Mouse (Mus musculus): ENCODE measurements around the gene Ppp6r1. TPM values are rescaled to one million over a fixed set of nuclear protein-coding genes. Genes with fewer than 3 reads are reported as not detected.

The Ppp6r1 gene
- 124 and 125 TPM in 2 replicates for polyA plus RNA-seq (2012; rRNA removed)

GRCm38 (mm10) chr7:4658912-4659551 is at the start of gene Ppp6r1:
Gene Ppp6r1, minus strand, starts transcription at chr7:4659019.

GRCm38 (mm10) chr7:4690387-4690786 is 31.6 kb upstream of the Ppp6r1 start, which contains the start of gene Brsk1:
Gene Brsk1, plus strand, starts transcription at chr7:4690604.

GRCm38 (mm10) chr7:4684632-4685417 is 26.0 kb upstream of the Ppp6r1 start, which contains the start of gene Hspbp1:
Gene Hspbp1, minus strand, starts transcription at chr7:4685068.

GRCm38 (mm10) chr7:4631031-4631430 is 27.8 kb downstream of the Ppp6r1 start, which contains the start of gene Tmem86b:
Gene Tmem86b, minus strand, starts transcription at chr7:4631422.

GRCm38 (mm10) chr7:4603873-4604272 is 54.9 kb downstream of the Ppp6r1 start, which contains the start of gene Ptprh:
Gene Ptprh, minus strand, starts transcription at chr7:4604041.

Other genes starting within 250 kb of the Ppp6r1 start
- 18.7 and 19.6 TPM in 2 replicates for gene Rdh13, start 213.4 kb downstream of the Ppp6r1 start, polyA plus RNA-seq (2012; rRNA removed)
- 8.2 and 11.3 TPM in 2 replicates for gene Eps8l1, start 198.3 kb downstream of the Ppp6r1 start, polyA plus RNA-seq (2012; rRNA removed)
- 96.9 and 134 TPM in 2 replicates for gene Ppp1r12c, start 157.3 kb downstream of the Ppp6r1 start, polyA plus RNA-seq (2012; rRNA removed)
- gene Tnnt1, start 142.6 kb downstream of the Ppp6r1 start, polyA plus RNA-seq (2012; rRNA removed) = 1.5 and 2.1 TPM in 2 replicates
- 215 and 244 TPM in 2 replicates for gene Tnni3, start 134.8 kb downstream of the Ppp6r1 start, polyA plus RNA-seq (2012; rRNA removed)
- gene Dnaaf3, start 126.6 kb downstream of the Ppp6r1 start, polyA plus RNA-seq (2012; rRNA removed) = 13.4 and 14.9 TPM in 2 replicates
- 6.4 and 7.0 TPM in 2 replicates for gene Syt5, start 111.5 kb downstream of the Ppp6r1 start, polyA plus RNA-seq (2012; rRNA removed)
- 0.18 and 0.23 TPM in 2 replicates for gene Ptprh, start 55.0 kb downstream of the Ppp6r1 start, polyA plus RNA-seq (2012; rRNA removed)
- 14.0 and 15.4 TPM in 2 replicates for gene Tmem86b, start 27.6 kb downstream of the Ppp6r1 start, polyA plus RNA-seq (2012; rRNA removed)
- gene Hspbp1, start 26.0 kb upstream of the Ppp6r1 start, polyA plus RNA-seq (2012; rRNA removed) = 85.5 and 91.1 TPM in 2 replicates
- gene Brsk1, start 31.6 kb upstream of the Ppp6r1 start, polyA plus RNA-seq (2012; rRNA removed) = 12.9 and 13.8 TPM in 2 replicates
- 0.82 and 0.95 TPM in 2 replicates for gene Tmem150b, start 66.2 kb upstream of the Ppp6r1 start, polyA plus RNA-seq (2012; rRNA removed)
- 189 and 218 TPM in 2 replicates for gene Kmt5c, start 81.1 kb upstream of the Ppp6r1 start, polyA plus RNA-seq (2012; rRNA removed)
- gene Cox6b2, start 94.1 kb upstream of the Ppp6r1 start, polyA plus RNA-seq (2012; rRNA removed) = 26.8 and 59.2 TPM in 2 replicates
- 0.05 and 0.06 TPM in 2 replicates for gene Fam71e2, start 112.3 kb upstream of the Ppp6r1 start, polyA plus RNA-seq (2012; rRNA removed)
- 1.1 and 1.2 TPM in 2 replicates for gene Il11, start 123.8 kb upstream of the Ppp6r1 start, polyA plus RNA-seq (2012; rRNA removed)
- not detected in 2 replicates for gene Tmem190, start 123.9 kb upstream of the Ppp6r1 start, polyA plus RNA-seq (2012; rRNA removed)
- 88.3 and 125 TPM in 2 replicates for gene Tmem238, start 130.6 kb upstream of the Ppp6r1 start, polyA plus RNA-seq (2012; rRNA removed)
- 545 and 557 TPM in 2 replicates for gene Rpl28, start 133.9 kb upstream of the Ppp6r1 start, polyA plus RNA-seq (2012; rRNA removed)
- 228 and 308 TPM in 2 replicates for gene Ube2s, start 153.6 kb upstream of the Ppp6r1 start, polyA plus RNA-seq (2012; rRNA removed)
- 2.5 and 3.9 TPM in 2 replicates for gene Shisa7, start 185.7 kb upstream of the Ppp6r1 start, polyA plus RNA-seq (2012; rRNA removed)
- gene Isoc2b, start 211.2 kb upstream of the Ppp6r1 start, polyA plus RNA-seq (2012; rRNA removed) = 28.1 and 35.4 TPM in 2 replicates
- gene Isoc2a, start 218.1 kb upstream of the Ppp6r1 start, polyA plus RNA-seq (2012; rRNA removed) = 23.7 and 25.1 TPM in 2 replicates
- 0.44 and 0.48 TPM in 2 replicates for gene Gm36210, start 247.5 kb upstream of the Ppp6r1 start, polyA plus RNA-seq (2012; rRNA removed)